Mouse (Mus musculus): ENCODE data around the gene Bmper. TPM values are rescaled to one million over a fixed set of nuclear protein-coding genes. Genes with fewer than 3 reads are reported as not detected.
A peak's percentile ranks its signal among the peaks of the same experiment; 100 is the strongest.

Gene Bmper
- 7.5 and 10.0 TPM in 2 replicates for polyA plus RNA-seq (2015; fragmentation: Nextera tagmentation; extraction: Ambion mirVana)

GRCm38 (mm10) chr9:23222841-23223548 is at the start of gene Bmper:
Gene Bmper (plus strand): TSS chr9:23223076.
- Histone ChIP-seq H3K9ac (peak within 1 kb of the TSS; percentile 90), H3K4me2 (peak within 1 kb of the TSS; percentile 99), H3K4me1 (replicated peaks) (peaks cover 11% of the 10 kb centered on the region), H3K4me3 (peak within 1 kb of the TSS; percentile 73), H3K27ac (replicated peaks) (peak within 1 kb of the TSS; percentile 89), H3K27me3 (peaks cover 58% of the 10 kb centered on the region), H3K36me3 (no peaks in the 10 kb centered on the region), H3K9me3 (no peaks in the 10 kb centered on the region)
- peak; percentile 89 for ATAC-seq (ENCODE audit: low read depth)
- under 1% methylated on average over 82 of the region's 86 CpGs for WGBS

DNA sequence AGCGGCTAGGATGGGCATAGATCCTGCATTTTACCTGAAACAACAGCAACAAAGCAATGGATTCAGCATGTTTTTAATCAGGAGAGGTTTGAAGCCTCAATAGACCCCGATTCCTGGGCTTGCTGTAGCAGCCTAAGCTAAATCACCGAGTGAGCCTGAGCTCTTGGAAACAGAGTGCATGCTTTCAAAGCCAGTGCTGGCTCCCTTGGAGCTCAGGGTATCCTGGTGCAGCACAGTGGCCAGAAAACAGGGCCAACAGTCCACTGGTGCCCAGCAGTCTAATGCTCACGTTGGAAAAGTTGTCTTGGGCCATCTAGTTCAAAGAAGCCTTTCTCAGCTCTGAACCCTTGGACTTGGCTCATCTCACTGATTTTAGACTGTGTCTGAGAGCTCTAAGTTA is 45.4 kb upstream of the Bmper start:
- Histone ChIP-seq H3K36me3 (no peaks in the 10 kb centered on the region), H3K9ac (no peak overlapping the region), H3K4me3 (no peak overlapping the region), H3K4me2 (no peak overlapping the region), H3K27ac (replicated peaks) (no peak overlapping the region), H3K4me1 (replicated peaks) (no peaks in the 10 kb centered on the region), H3K27me3 (no peaks in the 10 kb centered on the region), H3K9me3 (no peaks in the 10 kb centered on the region)
- no peak for ATAC-seq (ENCODE audit: low read depth)
- WGBS, result 86% methylated on average over 4 of the region's 4 CpGs

DNA sequence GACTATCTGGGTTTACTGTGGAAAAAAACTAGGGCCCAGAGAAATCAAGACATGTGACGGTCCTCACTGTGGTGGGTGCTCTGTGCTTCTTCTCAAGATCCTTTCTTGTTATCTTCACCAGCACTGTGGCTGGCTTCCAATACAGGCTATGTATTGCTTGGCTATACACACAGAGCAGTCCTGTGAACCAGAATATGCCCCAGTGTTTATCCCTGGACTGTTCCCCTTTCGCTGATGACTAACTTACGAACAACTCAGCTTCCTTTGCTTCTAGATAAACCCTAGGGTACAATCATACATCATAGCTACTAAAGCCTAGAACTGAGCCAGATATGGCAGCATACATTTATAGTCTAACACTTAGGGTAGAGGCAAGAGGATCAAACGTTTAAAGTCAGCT is 35.7 kb upstream of the Bmper start:
- H3K4me2 ChIP-seq, result no peak overlapping the region
- H3K4me3 ChIP-seq, result no peak overlapping the region

DNA sequence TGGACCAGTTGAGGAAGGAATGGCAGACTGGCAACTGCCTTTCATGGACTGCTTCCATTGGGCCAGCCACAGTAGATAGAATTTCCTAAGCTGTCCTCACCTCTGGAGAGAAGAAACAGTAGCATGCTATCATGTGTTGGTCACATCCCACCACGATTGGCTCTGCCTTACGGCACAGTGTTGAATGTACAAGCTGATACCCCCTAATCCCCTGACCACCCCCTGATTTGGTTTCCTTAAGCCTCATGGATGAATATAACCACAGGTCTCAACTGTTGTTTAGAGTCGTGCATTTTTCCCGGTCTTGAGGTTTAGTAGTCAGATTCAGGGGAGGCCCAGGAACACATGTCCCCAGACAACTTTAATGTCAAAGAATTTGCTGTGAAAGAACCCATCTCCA is 34.7 kb upstream of the Bmper start:
- H3K9ac ChIP-seq, result no peak overlapping the region
- no peaks in the 10 kb centered on the region for H3K27me3 ChIP-seq
- no peaks in the 10 kb centered on the region for H3K36me3 ChIP-seq
- H3K4me2 ChIP-seq, result no peak overlapping the region
- no peaks in the 10 kb centered on the region for H3K9me3 ChIP-seq
- no peak overlapping the region for H3K4me3 ChIP-seq
- H3K27ac ChIP-seq (replicated peaks), result no peak overlapping the region
- no peak for ATAC-seq (ENCODE audit: low read depth)
- H3K4me1 ChIP-seq (replicated peaks), result no peaks in the 10 kb centered on the region
- WGBS, result 85% methylated on average over 4 of the region's 4 CpGs

More for the DNA sequence above, 35.7 kb upstream of the Bmper start:
- no peak for ATAC-seq (ENCODE audit: low read depth)
- Histone ChIP-seq H3K4me1 (replicated peaks) (no peaks in the 10 kb centered on the region), H3K9ac (no peak overlapping the region), H3K36me3 (no peaks in the 10 kb centered on the region), H3K27ac (replicated peaks) (no peak overlapping the region), H3K9me3 (no peaks in the 10 kb centered on the region), H3K27me3 (no peaks in the 10 kb centered on the region)
- WGBS, result 81% methylated on average over 4 of the region's 4 CpGs

DNA sequence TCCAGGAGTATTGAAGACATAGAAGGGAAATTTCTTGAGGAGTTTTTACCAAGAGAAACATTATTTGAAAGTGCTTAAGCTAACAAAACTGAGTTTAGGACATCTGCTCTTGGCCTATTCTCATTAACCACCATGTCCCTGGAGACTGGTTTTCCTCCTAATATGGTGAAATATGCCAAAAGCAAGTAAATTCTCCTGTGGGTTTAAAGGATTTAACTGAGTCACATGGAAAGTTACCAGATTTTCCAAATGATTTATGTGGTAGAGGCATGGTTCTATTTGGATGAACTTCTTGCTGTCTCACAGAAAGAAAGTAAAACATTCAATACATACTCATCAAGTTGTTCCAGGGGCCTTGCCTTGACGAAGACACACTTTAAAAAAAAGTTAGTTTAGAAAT is 31.9 kb upstream of the Bmper start:
- no peak for ATAC-seq (ENCODE audit: low read depth)
- H3K36me3 ChIP-seq, result no peaks in the 10 kb centered on the region
- H3K4me2 ChIP-seq, result no peak overlapping the region
- 76% methylated on average over 1 of the region's 1 CpGs for WGBS
- no peaks in the 10 kb centered on the region for H3K9me3 ChIP-seq
- no peak overlapping the region for H3K27ac ChIP-seq (replicated peaks)
- H3K27me3 ChIP-seq, result no peaks in the 10 kb centered on the region
- no peak overlapping the region for H3K4me3 ChIP-seq
- no peaks in the 10 kb centered on the region for H3K4me1 ChIP-seq (replicated peaks)
- no peak overlapping the region for H3K9ac ChIP-seq

DNA sequence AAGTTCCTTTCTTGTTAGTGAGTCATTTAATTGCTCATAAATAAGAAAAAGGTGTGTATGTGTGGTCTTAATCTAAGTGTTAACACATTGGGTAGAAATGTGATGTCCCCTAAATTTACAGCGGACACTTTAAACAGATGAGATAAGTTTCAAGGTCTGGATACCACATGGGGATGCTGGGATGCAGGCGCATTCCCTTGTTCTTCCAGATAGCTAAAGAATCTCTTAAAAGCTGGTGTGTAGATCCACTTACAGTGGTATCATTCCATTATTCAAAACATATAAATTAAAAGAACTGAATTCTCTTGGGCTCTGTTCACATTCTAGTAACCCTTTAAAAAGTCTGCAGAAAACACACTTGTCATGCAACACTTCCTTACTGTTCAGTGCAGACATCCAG is 31.4 kb upstream of the Bmper start:
- H3K27ac ChIP-seq (replicated peaks), result no peak overlapping the region
- 90% methylated on average over 2 of the region's 2 CpGs for WGBS
- H3K4me2 ChIP-seq, result no peak overlapping the region
- H3K4me1 ChIP-seq (replicated peaks), result no peaks in the 10 kb centered on the region
- H3K27me3 ChIP-seq, result no peaks in the 10 kb centered on the region
- H3K9ac ChIP-seq, result no peak overlapping the region
- H3K4me3 ChIP-seq, result no peak overlapping the region
- no peak for ATAC-seq (ENCODE audit: low read depth)
- no peaks in the 10 kb centered on the region for H3K9me3 ChIP-seq
- no peaks in the 10 kb centered on the region for H3K36me3 ChIP-seq

GRCm38 (mm10) chr9:23192567-23193331 is 30.1 kb upstream of the Bmper start:
- 81% methylated on average over 3 of the region's 3 CpGs for WGBS
- Histone ChIP-seq H3K4me2 (no peak overlapping the region), H3K4me1 (replicated peaks) (no peaks in the 10 kb centered on the region), H3K9me3 (no peaks in the 10 kb centered on the region), H3K9ac (no peak overlapping the region), H3K27me3 (no peaks in the 10 kb centered on the region), H3K36me3 (no peaks in the 10 kb centered on the region), H3K4me3 (no peak overlapping the region), H3K27ac (replicated peaks) (no peak overlapping the region)
- no peak for ATAC-seq (ENCODE audit: low read depth)

DNA sequence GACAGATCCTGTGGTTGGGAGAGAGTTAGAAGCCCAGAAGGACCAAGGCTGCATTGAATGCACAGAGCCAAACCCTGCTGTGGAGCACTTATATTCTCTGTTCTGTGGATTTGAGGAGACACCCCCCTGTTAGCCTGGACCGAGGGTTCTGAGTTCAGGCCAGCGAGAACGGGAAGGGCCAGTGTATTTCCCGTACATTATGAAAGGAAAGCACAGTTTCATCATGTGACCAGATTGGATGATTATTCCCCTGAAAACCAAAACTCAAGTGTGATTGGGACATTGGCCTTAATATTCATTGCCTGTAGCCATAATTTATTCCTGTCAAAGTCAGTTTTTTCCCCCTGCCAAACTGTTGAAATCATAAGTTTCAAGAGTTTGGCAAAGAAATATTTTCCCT is 23.9 kb upstream of the Bmper start:
- H3K27me3 ChIP-seq, result 0 out of 2 replicates have a peak, but pooled peaks cover 2% of the 10 kb centered on the region
- H3K4me3 ChIP-seq, result no peak overlapping the region
- H3K4me2 ChIP-seq, result no peak overlapping the region
- no peak for ATAC-seq (ENCODE audit: low read depth)
- no peaks in the 10 kb centered on the region for H3K36me3 ChIP-seq
- WGBS, result 94% methylated on average over 4 of the region's 4 CpGs
- peaks cover 3% of the 10 kb centered on the region for H3K4me1 ChIP-seq (replicated peaks)
- no peak overlapping the region for H3K27ac ChIP-seq (replicated peaks)
- no peak overlapping the region for H3K9ac ChIP-seq
- H3K9me3 ChIP-seq, result no peaks in the 10 kb centered on the region

GRCm38 (mm10) chr9:23199841-23200240 is 23.0 kb upstream of the Bmper start:
- Histone ChIP-seq H3K4me1 (replicated peaks) (peaks cover 11% of the 10 kb centered on the region), H3K9me3 (no peaks in the 10 kb centered on the region), H3K27me3 (0 out of 2 replicates have a peak, but pooled peaks cover 2% of the 10 kb centered on the region), H3K27ac (replicated peaks) (no peak overlapping the region), H3K9ac (no peak overlapping the region), H3K4me2 (no peak overlapping the region), H3K4me3 (no peak overlapping the region), H3K36me3 (no peaks in the 10 kb centered on the region)
- ATAC-seq (ENCODE audit: low read depth), result no peak
- WGBS, result 80% methylated on average over 1 of the region's 1 CpGs

DNA sequence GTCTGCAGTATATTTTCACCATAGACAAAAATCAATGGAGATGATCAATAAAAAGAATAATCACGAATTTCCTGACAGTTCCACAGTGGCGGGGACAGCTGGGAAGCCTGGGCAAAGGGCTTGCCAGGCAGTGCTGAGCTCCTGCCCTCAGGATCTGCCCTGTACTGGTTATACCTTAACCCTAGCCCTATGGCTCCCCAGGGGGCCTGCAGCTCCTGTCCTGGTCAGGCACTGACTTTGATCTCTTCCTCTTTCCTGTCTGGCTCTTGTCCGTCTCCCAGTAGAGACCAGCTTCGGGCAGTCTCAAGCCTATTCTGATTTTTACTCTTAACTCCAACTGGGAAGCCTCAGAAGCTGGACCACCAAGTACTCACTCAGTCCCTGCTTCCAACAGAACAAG is 22.0 kb upstream of the Bmper start:
- Histone ChIP-seq H3K9ac (no peak overlapping the region), H3K27ac (replicated peaks) (no peak overlapping the region), H3K9me3 (no peaks in the 10 kb centered on the region), H3K4me3 (no peak overlapping the region), H3K27me3 (0 out of 2 replicates have a peak, but pooled peaks cover 2% of the 10 kb centered on the region), H3K4me1 (replicated peaks) (peaks cover 17% of the 10 kb centered on the region), H3K4me2 (no peak overlapping the region), H3K36me3 (no peaks in the 10 kb centered on the region)
- 91% methylated on average over 4 of the region's 4 CpGs for WGBS
- no peak for ATAC-seq (ENCODE audit: low read depth)

GRCm38 (mm10) chr9:23202431-23202830 is 20.4 kb upstream of the Bmper start:
- no peak overlapping the region for H3K4me2 ChIP-seq
- H3K27ac ChIP-seq (replicated peaks), result no peak overlapping the region
- no peak overlapping the region for H3K9ac ChIP-seq
- H3K27me3 ChIP-seq, result 0 out of 2 replicates have a peak, but pooled peaks cover 2% of the 10 kb centered on the region
- 82% methylated on average over 4 of the region's 4 CpGs for WGBS
- H3K4me1 ChIP-seq (replicated peaks), result peaks cover 17% of the 10 kb centered on the region
- no peak for ATAC-seq (ENCODE audit: low read depth)
- no peaks in the 10 kb centered on the region for H3K9me3 ChIP-seq
- no peak overlapping the region for H3K4me3 ChIP-seq
- no peaks in the 10 kb centered on the region for H3K36me3 ChIP-seq

Measured in neural tube, embryonic 13.5 days (tissue).